Mouse (Mus musculus): ENCODE data around the gene Ddx43.
A peak's percentile ranks its signal among the peaks of the same experiment; 100 is the strongest.

- TF ChIP-seq CTCF (conservative IDR thresholded peaks at IDR 0.05; ENCODE audit: insufficient read depth, insufficient read length, low read depth, low read length) (peak; percentile 35), POLR2A (IDR thresholded peaks at IDR 0.05; ENCODE audit: low read depth, low read length) (no peak)
Observed at GRCm38 (mm10) chr9:78432471-78432870, 36.9 kb downstream of the Ddx43 start.
